Mouse (Mus musculus): ENCODE data around the gene Npepl1. TPM values are rescaled to one million over a fixed set of nuclear protein-coding genes. Genes with fewer than 3 reads are reported as not detected.
A peak's percentile ranks its signal among the peaks of the same experiment; 100 is the strongest.

Gene Npepl1
- polyA plus RNA-seq, 1 experiment: 33.1 TPM

DNA sequence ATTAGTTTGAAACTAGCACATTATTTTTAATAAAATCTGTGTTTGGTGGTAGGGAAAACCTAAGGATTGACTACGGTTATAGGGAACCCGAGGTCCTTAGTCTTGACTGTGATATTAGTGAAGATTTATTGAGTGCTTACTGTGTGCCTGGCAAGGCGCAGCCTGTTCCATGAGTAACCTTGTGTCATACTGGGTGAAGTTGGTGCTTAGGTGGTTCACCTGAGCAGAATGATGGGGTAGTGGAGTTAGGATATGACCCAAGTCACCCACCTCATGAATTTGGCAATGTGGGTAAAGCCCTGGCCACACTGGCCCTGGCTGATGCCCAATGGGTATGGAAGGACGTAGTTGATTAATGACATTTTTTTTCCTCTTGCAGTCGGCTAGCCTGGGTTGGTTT is 28.3 kb upstream of the Npepl1 start:
- WGBS: 74% methylated on average over 5 of the region's 5 CpGs
- Histone ChIP-seq H3K4me1 (ENCODE audit: control insufficient read depth, insufficient read depth, low read length) (no peaks in the 10 kb centered on the region), H3K4me3 (replicated peaks; ENCODE audit: control insufficient read depth, low read depth, low read length) (no peak overlapping the region), H3K27ac (ENCODE audit: control insufficient read depth, insufficient read depth, low read depth, low read length, poor library complexity) (no peak overlapping the region)
- no peak for TF ChIP-seq CTCF (IDR thresholded peaks at IDR 0.05; ENCODE audit: control insufficient read depth, insufficient read depth, low read length)
- no peak for TF ChIP-seq POLR2A (IDR thresholded peaks at IDR 0.05; ENCODE audit: borderline replicate concordance, control insufficient read depth, low read depth, low read length)

DNA sequence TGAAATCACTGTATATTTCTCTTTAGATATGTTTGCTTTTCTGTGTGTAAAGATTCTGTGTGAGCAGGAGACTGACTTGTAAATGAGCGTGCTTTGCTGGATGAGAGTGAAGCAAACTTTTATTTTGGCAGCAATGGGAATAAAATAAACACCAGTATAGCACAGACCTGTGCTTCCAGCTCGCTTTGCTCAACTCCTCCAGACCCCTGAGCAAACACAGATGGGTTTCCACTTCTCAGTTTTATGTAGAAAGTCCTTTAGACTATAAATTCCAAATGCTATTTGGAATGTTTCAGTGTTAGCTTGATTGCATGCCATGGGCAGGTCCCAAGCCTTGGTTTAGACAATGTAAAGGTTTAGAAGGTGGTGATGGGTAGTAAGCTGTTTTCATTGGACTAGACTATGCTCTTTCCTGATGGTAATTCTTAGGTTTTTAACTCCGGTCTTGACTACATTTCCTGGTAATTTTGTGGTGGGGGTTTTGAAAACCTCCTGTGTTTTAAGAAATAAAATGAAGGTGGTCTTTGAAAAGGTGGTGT is 27.7 kb upstream of the Npepl1 start:
- 81% methylated on average over 3 of the region's 3 CpGs for WGBS
- no peak overlapping the region for H3K4me3 ChIP-seq (replicated peaks; ENCODE audit: control insufficient read depth, low read depth, low read length)
- TF ChIP-seq POLR2A (IDR thresholded peaks at IDR 0.05; ENCODE audit: borderline replicate concordance, control insufficient read depth, low read depth, low read length) (no peak), CTCF (IDR thresholded peaks at IDR 0.05; ENCODE audit: control insufficient read depth, insufficient read depth, low read length) (no peak)
- no peaks in the 10 kb centered on the region for H3K4me1 ChIP-seq (ENCODE audit: control insufficient read depth, insufficient read depth, low read length)
- no peak overlapping the region for H3K27ac ChIP-seq (ENCODE audit: control insufficient read depth, insufficient read depth, low read depth, low read length, poor library complexity)

DNA sequence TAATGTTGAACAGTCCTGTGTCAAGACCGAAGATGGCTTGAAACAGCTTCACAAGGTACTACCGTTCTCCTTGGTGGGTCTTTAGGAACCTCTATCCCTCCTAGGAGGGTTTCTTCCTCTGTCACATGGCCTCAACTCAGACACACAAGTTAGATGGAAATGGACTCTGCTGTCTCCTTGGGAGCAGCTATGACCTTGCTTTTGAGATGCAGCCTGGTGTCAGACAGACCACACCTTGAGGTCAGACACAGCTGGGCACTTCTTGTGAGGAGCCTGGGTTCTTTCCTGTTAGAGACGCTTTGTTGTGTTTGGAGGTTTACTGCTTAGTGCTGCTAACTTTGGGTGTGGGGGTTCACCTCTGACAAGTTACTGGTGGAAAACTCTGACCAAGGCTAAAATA is 15.1 kb upstream of the Npepl1 start:
- TF ChIP-seq CTCF (IDR thresholded peaks at IDR 0.05; ENCODE audit: control insufficient read depth, insufficient read depth, low read length): no peak
- TF ChIP-seq POLR2A (IDR thresholded peaks at IDR 0.05; ENCODE audit: borderline replicate concordance, control insufficient read depth, low read depth, low read length): no peak
- no peaks in the 10 kb centered on the region for H3K4me1 ChIP-seq (ENCODE audit: control insufficient read depth, insufficient read depth, low read length)
- 89% methylated on average over 3 of the region's 3 CpGs for WGBS

DNA sequence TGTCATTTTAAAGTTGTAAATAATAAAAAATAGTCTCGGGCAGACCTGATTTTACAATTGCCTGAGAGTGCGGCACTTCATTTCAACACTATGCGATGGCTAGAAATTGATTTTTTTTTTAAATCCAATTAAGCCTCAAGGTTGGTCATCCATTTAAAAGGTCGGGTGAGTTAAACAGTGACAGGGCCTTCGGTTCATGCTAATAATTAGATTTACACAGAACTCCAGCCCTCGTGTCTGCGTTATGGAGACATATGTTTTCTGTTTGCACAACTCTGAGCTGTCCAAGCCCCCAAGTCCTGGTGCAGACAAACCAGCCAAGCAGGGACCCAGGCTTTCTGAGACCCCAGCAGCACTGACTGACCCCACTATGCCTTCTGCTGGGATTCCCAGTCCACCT is 7.8 kb upstream of the Npepl1 start:
- TF ChIP-seq CTCF (IDR thresholded peaks at IDR 0.05; ENCODE audit: control insufficient read depth, insufficient read depth, low read length) (no peak), POLR2A (IDR thresholded peaks at IDR 0.05; ENCODE audit: borderline replicate concordance, control insufficient read depth, low read depth, low read length) (no peak)
- WGBS: 91% methylated on average over 7 of the region's 7 CpGs

More for the DNA sequence above, 15.1 kb upstream of the Npepl1 start:
- Histone ChIP-seq H3K4me3 (replicated peaks; ENCODE audit: control insufficient read depth, low read depth, low read length) (no peak overlapping the region), H3K27ac (ENCODE audit: control insufficient read depth, insufficient read depth, low read depth, low read length, poor library complexity) (no peak overlapping the region)

DNA sequence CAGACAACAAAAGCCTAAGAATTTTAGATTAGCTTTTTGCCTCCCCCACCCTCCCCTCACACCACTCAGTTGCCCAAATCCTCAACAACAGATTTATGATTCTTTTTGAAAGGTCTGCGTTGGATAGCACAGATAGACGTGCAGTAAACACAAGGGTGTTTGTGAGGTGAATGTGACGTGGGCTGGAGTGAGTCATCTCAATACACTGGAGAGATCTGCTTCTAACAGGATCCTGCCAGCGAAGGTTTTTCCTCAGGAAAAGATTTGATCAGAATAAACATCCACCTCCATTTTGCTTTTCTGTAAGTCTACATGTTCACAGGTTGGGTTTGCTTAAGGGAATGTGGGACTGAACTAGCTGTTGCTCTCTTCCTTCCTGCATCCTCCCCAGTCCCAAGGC is 6.6 kb upstream of the Npepl1 start:
- 83% methylated on average over 4 of the region's 4 CpGs for WGBS
- TF ChIP-seq CTCF (IDR thresholded peaks at IDR 0.05; ENCODE audit: control insufficient read depth, insufficient read depth, low read length): no peak
- no peak for TF ChIP-seq POLR2A (IDR thresholded peaks at IDR 0.05; ENCODE audit: borderline replicate concordance, control insufficient read depth, low read depth, low read length)
- Histone ChIP-seq H3K27ac (ENCODE audit: control insufficient read depth, insufficient read depth, low read depth, low read length, poor library complexity) (no peak overlapping the region), H3K4me1 (ENCODE audit: control insufficient read depth, insufficient read depth, low read length) (no peaks in the 10 kb centered on the region), H3K4me3 (replicated peaks; ENCODE audit: control insufficient read depth, low read depth, low read length) (no peak overlapping the region)

More for the DNA sequence above, 7.8 kb upstream of the Npepl1 start:
- no peak overlapping the region for H3K4me3 ChIP-seq (replicated peaks; ENCODE audit: control insufficient read depth, low read depth, low read length)
- H3K4me1 ChIP-seq (ENCODE audit: control insufficient read depth, insufficient read depth, low read length): no peaks in the 10 kb centered on the region
- no peak overlapping the region for H3K27ac ChIP-seq (ENCODE audit: control insufficient read depth, insufficient read depth, low read depth, low read length, poor library complexity)

DNA sequence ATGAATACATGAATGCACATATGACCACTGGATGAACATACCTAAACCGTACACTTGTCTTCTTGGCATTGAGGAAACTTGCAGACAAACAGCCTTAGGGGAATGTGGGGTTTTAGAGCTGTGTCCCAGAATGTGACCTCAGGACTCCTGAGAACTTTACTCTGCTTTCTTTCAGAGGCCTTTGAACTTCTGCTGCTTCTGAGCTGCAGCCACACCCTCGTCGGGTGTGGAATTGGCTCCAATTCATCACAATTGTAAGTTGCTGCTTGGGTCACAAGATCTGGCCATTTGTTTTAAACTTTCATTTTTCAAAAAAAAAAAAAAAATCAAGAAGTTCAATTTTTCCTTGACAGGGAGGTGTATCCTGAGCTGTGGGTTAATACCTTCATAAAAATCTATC is 2.8 kb upstream of the Npepl1 start:
- Histone ChIP-seq H3K27ac (ENCODE audit: control insufficient read depth, insufficient read depth, low read depth, low read length, poor library complexity) (no peak overlapping the region), H3K4me1 (ENCODE audit: control insufficient read depth, insufficient read depth, low read length) (peaks cover 4% of the 10 kb centered on the region), H3K4me3 (replicated peaks; ENCODE audit: control insufficient read depth, low read depth, low read length) (no peak overlapping the region)
- WGBS: 73% methylated on average over 3 of the region's 3 CpGs
- no peak for TF ChIP-seq CTCF (IDR thresholded peaks at IDR 0.05; ENCODE audit: control insufficient read depth, insufficient read depth, low read length)
- TF ChIP-seq POLR2A (IDR thresholded peaks at IDR 0.05; ENCODE audit: borderline replicate concordance, control insufficient read depth, low read depth, low read length): no peak

DNA sequence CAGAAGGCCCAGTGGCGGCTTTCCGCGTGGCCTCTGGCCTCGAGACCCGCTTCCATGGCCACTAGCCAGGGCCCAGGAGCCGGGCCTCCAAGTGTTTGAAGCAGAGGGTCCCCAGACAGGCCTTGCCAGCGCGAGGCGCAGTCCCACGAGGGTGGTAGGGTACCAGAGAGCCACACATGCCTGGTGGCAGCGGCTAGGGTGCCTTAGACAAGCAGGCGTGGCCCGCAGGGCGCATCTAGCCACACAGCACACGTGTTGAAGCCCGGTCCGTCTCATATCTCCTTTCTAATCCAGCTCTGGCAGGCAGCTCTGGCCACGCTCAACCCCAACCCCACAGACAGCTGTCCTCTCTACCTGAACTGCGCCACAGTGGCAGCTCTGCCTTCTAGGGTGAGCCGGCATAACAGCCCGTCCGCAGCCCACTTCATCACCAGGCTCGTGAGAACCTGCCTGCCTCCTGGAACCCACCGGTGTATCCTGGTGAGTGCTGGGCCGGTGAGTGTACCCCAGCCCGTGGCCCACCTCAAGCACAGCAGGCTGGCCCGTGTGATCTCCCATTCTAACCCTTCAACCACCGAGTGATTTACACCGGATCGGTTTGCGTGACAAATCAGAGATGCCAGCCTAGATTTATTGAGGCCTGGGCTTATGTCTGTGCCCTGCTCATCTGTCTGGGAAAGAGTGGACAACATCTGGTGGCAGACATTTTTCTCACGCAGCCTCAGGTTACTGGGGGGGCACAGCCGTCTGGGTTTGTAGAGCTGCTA is 817 bp downstream of the Npepl1 start:
- TF ChIP-seq CTCF (IDR thresholded peaks at IDR 0.05; ENCODE audit: control insufficient read depth, insufficient read depth, low read length) (no peak), POLR2A (IDR thresholded peaks at IDR 0.05; ENCODE audit: borderline replicate concordance, control insufficient read depth, low read depth, low read length) (peak; percentile 44; the same call in 1 of the 2 replicates)
- peak overlapping the region; percentile 73; the same call in 1 of the 2 replicates for H3K27ac ChIP-seq (ENCODE audit: control insufficient read depth, insufficient read depth, low read depth, low read length, poor library complexity)
- whole genome bisulfite sequencing: 20% methylated on average over 33 of the region's 33 CpGs
- peaks cover 4% of the 10 kb centered on the region for H3K4me1 ChIP-seq (ENCODE audit: control insufficient read depth, insufficient read depth, low read length)
- H3K4me3 ChIP-seq (replicated peaks; ENCODE audit: control insufficient read depth, low read depth, low read length): peak overlapping the region; percentile 55

DNA sequence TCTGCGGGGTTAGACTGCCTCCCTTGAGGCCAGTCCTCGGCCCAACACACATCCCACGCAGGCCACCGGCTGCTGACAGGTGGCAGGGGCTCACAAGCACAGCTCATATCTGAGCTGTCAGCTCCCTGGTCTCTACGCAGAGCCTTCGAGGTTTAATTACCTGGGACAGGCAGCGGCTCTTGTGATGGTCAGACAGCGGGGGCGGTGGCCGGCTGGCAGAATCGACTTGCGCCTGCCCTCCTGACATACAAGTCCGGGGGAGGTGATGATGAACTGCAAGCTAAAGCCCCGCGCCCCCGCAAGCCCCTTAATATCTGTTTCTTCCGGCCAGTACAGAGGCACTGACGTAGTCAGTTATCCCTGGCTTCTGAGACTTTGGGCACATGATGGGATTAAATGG is 2.8 kb downstream of the Npepl1 start:
- Histone ChIP-seq H3K4me1 (ENCODE audit: control insufficient read depth, insufficient read depth, low read length) (peaks cover 4% of the 10 kb centered on the region), H3K27ac (ENCODE audit: control insufficient read depth, insufficient read depth, low read depth, low read length, poor library complexity) (no peak overlapping the region), H3K4me3 (replicated peaks; ENCODE audit: control insufficient read depth, low read depth, low read length) (no peak overlapping the region)
- TF ChIP-seq CTCF (IDR thresholded peaks at IDR 0.05; ENCODE audit: control insufficient read depth, insufficient read depth, low read length) (no peak), POLR2A (IDR thresholded peaks at IDR 0.05; ENCODE audit: borderline replicate concordance, control insufficient read depth, low read depth, low read length) (no peak)
- WGBS: 89% methylated on average over 18 of the region's 18 CpGs
